Mouse (Mus musculus) CH12.LX (cell line): ENCODE results near the gene March5. TPM values are rescaled to one million over a fixed set of nuclear protein-coding genes. Genes with fewer than 3 reads are reported as not detected.

Experiments
- DNase-seq: peaks from one replicate; pipeline ENCODE4 v3.0.0-alpha.2; 2013; ENCODE audit errors: extremely low read depth
- H3K27ac ChIP-seq: 2 replicates; pipeline ENCODE4 v1.5.1; 2012; ENCODE audit warnings: low read depth, mild to moderate bottlenecking, control low read depth, moderate library complexity; ENCODE audit not compliant: insufficient read depth
- H3K27me3 ChIP-seq: replicated peaks from 2 replicates; pipeline ENCODE3; 2012; ENCODE audit warnings: inconsistent platforms
- H3K36me3 ChIP-seq, 2 experiments: replicated peaks in 1 of 2; 2 replicates each; pipeline versions ENCODE3 to v1.6.1; 2012; ENCODE audit warnings: inconsistent platforms in 1 of 2, low read length in 1 of 2, mild to moderate bottlenecking in 1 of 2, mixed read lengths in 1 of 2, moderate library complexity in 1 of 2; ENCODE audit not compliant: control insufficient read depth in 1 of 2, insufficient read depth in 1 of 2
- H3K4me1 ChIP-seq, 2 experiments: 2 replicates each; pipeline ENCODE4 v1.6.1; 2012; ENCODE audit warnings: inconsistent platforms in 1 of 2, moderate library complexity in 1 of 2; ENCODE audit not compliant: insufficient read depth in 2 of 2, control insufficient read depth in 1 of 2
- H3K4me2 ChIP-seq: 2 replicates; pipeline ENCODE4 v1.6.1; 2012; ENCODE audit warnings: low read depth, mild to moderate bottlenecking, control low read depth; ENCODE audit not compliant: poor library complexity, insufficient read depth, severe bottlenecking
- H3K4me3 ChIP-seq, 3 experiments: fragments of 150-350 bp in 1 of 3; sonication (generic) in 1 of 3; replicated peaks in 1 of 3; 2 replicates each; pipeline versions ENCODE3 to v1.5.1; 2011 to 2012; ENCODE audit warnings: low read depth in 2 of 3, low read length in 2 of 3, mild to moderate bottlenecking in 2 of 3, moderate library complexity in 2 of 3, control low read depth in 1 of 3, improper control_type of control experiment in 1 of 3, inconsistent platforms in 1 of 3, mixed read lengths in 1 of 3; ENCODE audit not compliant: poor library complexity in 1 of 3
- H3K79me2 ChIP-seq: replicated peaks from 2 replicates; pipeline ENCODE4 v1.6.1; 2012; ENCODE audit warnings: mild to moderate bottlenecking, moderate library complexity; ENCODE audit not compliant: control insufficient read depth, poor library complexity, insufficient read depth, severe bottlenecking; ENCODE audit errors: extremely low read depth
- H3K9ac ChIP-seq: 2 replicates; pipeline ENCODE4 v1.6.1; 2012; ENCODE audit warnings: low read depth, mild to moderate bottlenecking, control low read depth, moderate library complexity; ENCODE audit not compliant: insufficient read depth
- H3K9me3 ChIP-seq: replicated peaks from 2 replicates; pipeline ENCODE3; 2012; ENCODE audit warnings: low read length, inconsistent platforms, mixed read lengths
- CHD2 ChIP-seq: IDR thresholded peaks from 2 replicates; pipeline ENCODE4 v1.6.1; 2011; ENCODE audit warnings: low read length, improper control_type of control experiment
- E2F4 ChIP-seq: IDR thresholded peaks from 2 replicates; pipeline ENCODE4 v1.6.1; 2011; ENCODE audit warnings: low read depth, low read length, improper control_type of control experiment; ENCODE audit not compliant: insufficient replicate concordance
- ETS1 ChIP-seq: conservative IDR thresholded peaks from 2 replicates; pipeline ENCODE4 v1.6.1; 2012; ENCODE audit warnings: low read depth, mild to moderate bottlenecking, inconsistent platforms, low read length, improper control_type of control experiment, moderate library complexity
- GABPA ChIP-seq: IDR thresholded peaks from 2 replicates; pipeline ENCODE4 v1.6.1; 2012; ENCODE audit warnings: low read depth, low read length, improper control_type of control experiment, inconsistent platforms; ENCODE audit not compliant: insufficient replicate concordance
- IRF4 ChIP-seq: IDR thresholded peaks from 2 replicates; pipeline ENCODE4 v1.6.1; 2014; ENCODE audit warnings: low read depth, mild to moderate bottlenecking, inconsistent platforms, low read length, improper control_type of control experiment
- JUN ChIP-seq: IDR thresholded peaks from 2 replicates; pipeline ENCODE4 v1.6.1; 2011; ENCODE audit warnings: low read depth, mild to moderate bottlenecking, low read length, improper control_type of control experiment, moderate library complexity; ENCODE audit not compliant: insufficient read depth
- JUND ChIP-seq: conservative IDR thresholded peaks from 2 replicates; pipeline ENCODE4 v1.6.1; 2011; ENCODE audit warnings: low read depth, low read length, improper control_type of control experiment
- MAFK ChIP-seq: IDR thresholded peaks from 2 replicates; pipeline ENCODE4 v1.6.1; 2011; ENCODE audit warnings: low read length, improper control_type of control experiment; ENCODE audit not compliant: insufficient replicate concordance
- MEF2A ChIP-seq: IDR thresholded peaks from 2 replicates; pipeline ENCODE4 v1.6.1; 2014; ENCODE audit warnings: low read depth, mild to moderate bottlenecking, inconsistent platforms, low read length, improper control_type of control experiment, borderline replicate concordance
- MXI1 ChIP-seq: IDR thresholded peaks from 2 replicates; pipeline ENCODE4 v1.6.1; 2011; ENCODE audit warnings: mild to moderate bottlenecking, low read depth, low read length, improper control_type of control experiment
- NELFE ChIP-seq: IDR thresholded peaks from 2 replicates; pipeline ENCODE4 v1.6.1; 2011; ENCODE audit warnings: low read depth, low read length, improper control_type of control experiment
- POLR2AphosphoS2 ChIP-seq: IDR thresholded peaks from 2 replicates; pipeline ENCODE4 v1.6.1; 2011; ENCODE audit warnings: low read depth, low read length, improper control_type of control experiment
- RCOR1 ChIP-seq: conservative IDR thresholded peaks from 2 replicates; pipeline ENCODE4 v1.6.1; 2012; ENCODE audit warnings: low read depth, mild to moderate bottlenecking, inconsistent platforms, low read length, improper control_type of control experiment
- SIN3A ChIP-seq: IDR thresholded peaks from 2 replicates; pipeline ENCODE4 v1.6.1; 2012; ENCODE audit warnings: low read length, improper control_type of control experiment, inconsistent platforms
- SMC3 ChIP-seq: IDR thresholded peaks from 2 replicates; pipeline ENCODE4 v1.6.1; 2011; ENCODE audit warnings: low read depth, low read length, improper control_type of control experiment
- TBP ChIP-seq: conservative IDR thresholded peaks from 2 replicates; pipeline ENCODE4 v1.6.1; 2011; ENCODE audit warnings: low read depth, low read length, improper control_type of control experiment
- TCF12 ChIP-seq: IDR thresholded peaks from 2 replicates; pipeline ENCODE4 v1.6.1; 2014; ENCODE audit warnings: low read depth, mild to moderate bottlenecking, inconsistent platforms, low read length, improper control_type of control experiment
- ZMIZ1 ChIP-seq: IDR thresholded peaks from 2 replicates; pipeline ENCODE4 v1.6.1; 2012; ENCODE audit warnings: low read depth, mild to moderate bottlenecking, inconsistent platforms, low read length, improper control_type of control experiment
- ZNF384 ChIP-seq: IDR thresholded peaks from 2 replicates; pipeline ENCODE4 v1.6.1; 2012; ENCODE audit warnings: low read depth, low read length, improper control_type of control experiment, inconsistent platforms
- dilution Hi-C: fragments of 300-500 bp; cut with MboI; formaldehyde crosslinking; loops from 2 replicates; pipeline ENCODE4 v1.14.3; 2020; ENCODE audit warnings: low sequenced_read_pairs; ENCODE audit not compliant: extremely low pct_unique_long_range_greater_than_20kb, extremely low pct_ligation_motif_present
- in situ Hi-C: fragments of 300-500 bp; cut with MboI; formaldehyde crosslinking; loops from 3 replicates; pipeline ENCODE4 v1.14.3; 2019; ENCODE audit warnings: low sequenced_read_pairs, low pct_ligation_motif_present, low pct_unique_long_range_greater_than_20kb, mixed read lengths
- polyA plus RNA-seq: library from polyadenylated mRNA; unstranded; fragments of >175 nt; gene quantifications from 2 replicates; pipeline ENCODE4 v1.2.1, GENCODE M21; 2012; ENCODE audit warnings: low read depth; ENCODE audit not compliant: insufficient read length
- total RNA-seq, 2 experiments: library from RNA; depleted of rRNA; stranded (reverse); fragments of 300-350 nt in 1 of 2; fragments of >200 nt in 1 of 2; gene quantifications; 2 replicates each; pipeline ENCODE4 v1.2.3; 2012 to 2014

The March5 gene
- total and polyA plus RNA-seq, 3 experiments, result 118 to 160 (median 137) TPM

GRCm38 (mm10) chr19:37192475-37193058, 14.8 kb upstream of the March5 start:
- Histone ChIP-seq H3K9ac (no peak overlapping the region), H3K79me2 (no peaks in the 10 kb centered on the region), H3K27me3 (no peaks in the 10 kb centered on the region), H3K9me3 (no peaks in the 10 kb centered on the region), H3K27ac (no peak overlapping the region), H3K4me1 (peaks cover 0 to 3% of the 10 kb centered on the region in 2 experiments; a peak in 1 of 4 replicates), H3K4me2 (no peak overlapping the region), H3K4me3 (no peak overlapping the region), H3K36me3 (peaks cover 0 to 2% of the 10 kb centered on the region in 2 experiments)
- TF ChIP-seq ZMIZ1, result no peak
- TF ChIP-seq MAFK, result no peak
- TF ChIP-seq TCF12, result no peak
- TF ChIP-seq MXI1, result no peak
- TF ChIP-seq NELFE, result no peak
- TF ChIP-seq ZNF384, result no peak
- TF ChIP-seq SIN3A, result no peak
- TF ChIP-seq GABPA, result no peak
- no peak for TF ChIP-seq IRF4
- no peak for TF ChIP-seq JUND
- TF ChIP-seq RCOR1, result no peak
- no peak for DNase-seq
- in situ Hi-C loops (no loop called here), dilution Hi-C loops (no loop called here)

DNA sequence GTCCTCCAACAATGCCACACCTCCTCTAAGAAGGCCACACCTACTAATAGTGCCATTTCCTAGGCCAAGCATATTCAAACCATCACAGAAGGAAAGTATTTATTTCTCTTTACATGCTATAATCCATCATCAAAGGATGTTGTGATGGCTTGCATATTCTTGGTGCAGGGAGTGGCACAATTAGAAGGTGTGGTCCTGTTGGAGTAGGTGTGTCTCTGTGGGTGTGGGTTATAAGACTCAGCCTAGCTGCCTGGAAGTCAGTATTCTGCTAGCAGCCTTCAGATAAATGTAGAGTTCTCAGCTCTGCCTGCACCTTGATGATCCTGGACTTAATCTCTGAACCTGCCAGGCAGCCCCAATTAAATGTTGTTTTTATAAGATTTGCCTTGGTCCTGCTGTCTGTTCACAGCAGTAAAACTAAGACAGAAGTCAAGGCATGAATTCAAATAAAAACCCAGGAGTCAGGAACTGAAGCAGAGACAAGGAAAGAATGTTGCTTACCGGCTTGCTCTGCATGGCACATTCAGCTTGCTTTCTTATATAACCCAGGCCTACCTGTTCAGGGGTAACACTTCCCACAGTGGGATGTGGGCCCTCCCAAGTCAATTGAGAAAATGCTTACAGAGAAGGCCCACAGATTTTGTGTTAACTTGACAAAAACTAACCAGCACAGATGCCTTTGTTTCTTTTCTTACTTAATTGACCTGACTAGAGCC, 9.0 kb upstream of the March5 start:
- Histone ChIP-seq H3K27me3 (no peaks in the 10 kb centered on the region), H3K4me1 (peaks cover 0 to 8% of the 10 kb centered on the region in 2 experiments; a peak in 1 of 4 replicates), H3K9me3 (no peaks in the 10 kb centered on the region), H3K79me2 (no peaks in the 10 kb centered on the region), H3K36me3 (peaks cover 0 to 2% of the 10 kb centered on the region in 2 experiments), H3K4me3 (no peak overlapping the region), H3K27ac (no peak overlapping the region), H3K4me2 (no peak overlapping the region), H3K9ac (no peak overlapping the region)
- DNase-seq, result no peak
- in situ Hi-C loops (no loop called here), dilution Hi-C loops (no loop called here)
- TF ChIP-seq POLR2AphosphoS2, result no peak
- TF ChIP-seq ETS1, result no peak
- TF ChIP-seq CHD2, result no peak
- no peak for TF ChIP-seq JUN
- no peak for TF ChIP-seq SMC3
- TF ChIP-seq TBP, result no peak
- TF ChIP-seq E2F4, result no peak
- TF ChIP-seq ZMIZ1, result no peak
- TF ChIP-seq ZNF384, result no peak
- no peak for TF ChIP-seq MEF2A
- no peak for TF ChIP-seq IRF4
